24 mouse cellular contexts compared by ENCODE assay signal in the genomic region with DNA sequence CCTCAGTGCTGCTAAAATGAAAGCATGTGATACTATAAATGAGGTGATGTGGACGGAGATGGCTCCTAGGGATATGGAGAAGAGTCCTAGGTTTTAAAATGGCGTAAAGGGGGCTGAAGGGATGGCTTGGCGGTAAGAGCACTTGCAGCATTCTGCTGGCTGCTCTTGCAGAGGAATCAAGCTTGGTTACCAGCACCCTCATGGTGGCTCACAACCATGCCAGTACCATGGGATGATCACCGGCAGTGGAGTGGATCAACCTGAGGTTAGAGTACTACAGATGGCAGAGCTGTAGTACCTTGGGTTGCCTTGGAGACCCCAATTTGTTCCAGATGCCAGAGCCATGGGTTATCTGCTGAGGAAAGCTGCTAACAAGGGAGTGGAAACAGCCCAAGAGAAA.
"Had no signal": no experiment of that assay in that cellular context is flagged by ENCODE, and none has a peak within 500 bp of the region (broad histone marks: within the 10 kb centered on the region; RNA-seq: fewer than 3 reads in every experiment).

No protein-coding gene starts in this region.

- H3K4me3 ChIP-seq: forebrain, embryonic 15.5 days; heart, embryonic 12.5 days; hindbrain, embryonic 13.5 days; hindbrain, embryonic 15.5 days; kidney, embryonic 15.5 days; limb, embryonic 13.5 days; limb, embryonic 15.5 days; liver, embryonic 12.5 days had no signal

- H3K9me3 ChIP-seq: forebrain, embryonic 15.5 days; hindbrain, embryonic 13.5 days; hindbrain, embryonic 15.5 days; kidney, embryonic 15.5 days; limb, embryonic 15.5 days; liver, embryonic 12.5 days had no signal

- H3K4me1 ChIP-seq: forebrain, embryonic 15.5 days; hindbrain, embryonic 13.5 days; hindbrain, embryonic 15.5 days; kidney, embryonic 15.5 days had no signal

- H3K27me3 ChIP-seq: forebrain, embryonic 15.5 days; heart, embryonic 12.5 days; hindbrain, embryonic 13.5 days; hindbrain, embryonic 15.5 days; kidney, embryonic 15.5 days; limb, embryonic 13.5 days; limb, embryonic 15.5 days; liver, embryonic 12.5 days had no signal

- H3K36me3 ChIP-seq: forebrain, embryonic 15.5 days; heart, embryonic 12.5 days; hindbrain, embryonic 13.5 days; hindbrain, embryonic 15.5 days; kidney, embryonic 15.5 days; limb, embryonic 13.5 days; limb, embryonic 15.5 days; liver, embryonic 12.5 days had no signal

- H3K9ac ChIP-seq: forebrain, embryonic 15.5 days; forebrain, postnatal 0 days; heart, embryonic 12.5 days; hindbrain, embryonic 13.5 days; hindbrain, embryonic 15.5 days; kidney, embryonic 15.5 days; limb, embryonic 13.5 days; limb, embryonic 15.5 days; liver, embryonic 12.5 days had no signal

- DNase-seq: forebrain, postnatal 0 days; gastrocnemius, postnatal 14 days; gastrocnemius, postnatal 36 days; heart, adult 18-20 months; heart, postnatal 10 days; kidney, adult 11 months; kidney, adult 2 months; kidney, adult 9 months; kidney, postnatal 14 days; kidney, postnatal 36 days; layer of hippocampus, adult 9-11 months; layer of hippocampus, postnatal 36 days; left cerebral cortex, postnatal 4 days had no signal

- H3K27ac ChIP-seq: forebrain, embryonic 15.5 days; hindbrain, embryonic 13.5 days; hindbrain, embryonic 15.5 days; hindbrain, postnatal 0 days; kidney, embryonic 15.5 days; kidney, postnatal 0 days; limb, embryonic 13.5 days; limb, embryonic 15.5 days; liver, embryonic 12.5 days had no signal

- ATAC-seq: forebrain, embryonic 15.5 days; forebrain, postnatal 0 days; hindbrain, postnatal 0 days; intestine, embryonic 16.5 days; liver, embryonic 12.5 days had no signal
